Mouse (Mus musculus): ENCODE measurements around the gene Arhgap17.

- TF ChIP-seq CTCF (IDR thresholded peaks at IDR 0.05; ENCODE audit: low read depth) (no peak), EP300 (IDR thresholded peaks at IDR 0.05; ENCODE audit: low read depth) (no peak)
These were observed 25.5 kb downstream of the Arhgap17 start for GRCm38 (mm10) chr7:123344079-123344780.

Measured in liver, postnatal 0 days (tissue).